Mouse (Mus musculus) small intestine, adult 2 months (tissue): Measurements from ENCODE around the gene Gm9745. TPM values are rescaled to one million over a fixed set of nuclear protein-coding genes. Genes with fewer than 3 reads are reported as not detected.
"Not testable (repeated sequence)": the region's sequence is repeated elsewhere in the genome, so short reads cannot be mapped to it uniquely, and the experiment has no call there.

ENCODE experiments used
- H3K27ac ChIP-seq: fragments of 200-500 bp; 2 replicates; pipeline ENCODE4 v1.5.1; 2012; ENCODE audit warnings: low read depth, low read length, control low read depth, inconsistent platforms; ENCODE audit not compliant: insufficient read depth
- H3K27me3 ChIP-seq: fragments of 200-500 bp; 2 replicates; pipeline ENCODE4 v1.6.1; 2012; ENCODE audit warnings: mild to moderate bottlenecking, moderate library complexity, low read length, inconsistent platforms; ENCODE audit not compliant: control insufficient read depth, insufficient read depth
- H3K36me3 ChIP-seq: fragments of 200-500 bp; 2 replicates; pipeline ENCODE4 v1.6.1; 2012; ENCODE audit warnings: mild to moderate bottlenecking, low read length, control low read depth, inconsistent platforms; ENCODE audit not compliant: control insufficient read depth, insufficient read depth
- H3K4me1 ChIP-seq: fragments of 200-500 bp; 2 replicates; pipeline ENCODE4 v1.6.1; 2012; ENCODE audit warnings: low read length, inconsistent platforms, mixed read lengths; ENCODE audit not compliant: control insufficient read depth, insufficient read depth, insufficient read length
- H3K4me3 ChIP-seq: fragments of 200-500 bp; 2 replicates; pipeline ENCODE4 v1.5.1; 2012; ENCODE audit warnings: low read depth, mild to moderate bottlenecking, control low read depth, inconsistent platforms, low read length, moderate library complexity
- CTCF ChIP-seq: fragments of 200-500 bp; IDR thresholded peaks from 2 replicates; pipeline ENCODE4 v1.5.1; 2012; ENCODE audit warnings: low read depth, mild to moderate bottlenecking, control low read depth, inconsistent platforms, low read length, moderate library complexity, mixed read lengths; ENCODE audit not compliant: insufficient replicate concordance, insufficient read length; ENCODE audit errors: extremely low read depth
- POLR2A ChIP-seq: fragments of 200-500 bp; IDR thresholded peaks from 2 replicates; pipeline ENCODE4 v1.6.1; 2012; ENCODE audit warnings: low read depth, mild to moderate bottlenecking, control low read depth, inconsistent platforms, low read length, moderate library complexity
- WGBS: fragments of 180-500 bp; shearing (Covaris S2); methylation state at CpG from one replicate; pipeline ENCODE4 v1.1.7; 2018; 5-methylcytosine and 5-hydroxymethylcytosine counted together
- polyA plus RNA-seq: library from polyadenylated mRNA; depleted of rRNA; stranded (reverse); fragments of >200 nt; gene quantifications from 2 replicates; pipeline ENCODE4 v1.2.3, GENCODE M21; 2012

Gm9745 gene
- polyA plus RNA-seq, 1 experiment: not detected

- Histone ChIP-seq H3K36me3 (peaks cover 11% of the 10 kb centered on the region), H3K27ac (no peak overlapping the region), H3K4me1 (no peaks in the 10 kb centered on the region), H3K27me3 (no peaks in the 10 kb centered on the region), H3K4me3 (no peak overlapping the region)
- WGBS: 92% methylated on average over 8 of the region's 8 CpGs
- TF ChIP-seq CTCF (no peak), POLR2A (no peak)
Observed at GRCm38 (mm10) chr13:8967742-8968141, 19.7 kb upstream of the Gm9745 start.

GRCm38 (mm10) chr13:8965224-8965623 lies 17.2 kb upstream of the Gm9745 start:
- Histone ChIP-seq H3K27me3 (no peaks in the 10 kb centered on the region), H3K36me3 (peaks cover 2% of the 10 kb centered on the region; the same call in 1 of the 2 replicates), H3K4me3 (no peak overlapping the region), H3K27ac (no peak overlapping the region), H3K4me1 (peaks cover 3% of the 10 kb centered on the region; the same call in 1 of the 2 replicates)
- WGBS: 87% methylated on average over 5 of the region's 5 CpGs
- no peak for TF ChIP-seq CTCF
- TF ChIP-seq POLR2A: no peak

- not testable (repeated sequence) for H3K4me1 ChIP-seq, H3K4me3 ChIP-seq, H3K27me3 ChIP-seq, H3K27ac ChIP-seq, H3K36me3 ChIP-seq
- 41% methylated on average over 5 of the region's 5 CpGs for WGBS
Observed at GRCm38 (mm10) chr13:8962266-8962665, 14.2 kb upstream of the Gm9745 start.

GRCm38 (mm10) chr13:8961128-8961888 lies 13.3 kb upstream of the Gm9745 start:
- not testable (repeated sequence) for H3K36me3 ChIP-seq, H3K4me1 ChIP-seq, H3K4me3 ChIP-seq, H3K27ac ChIP-seq, H3K27me3 ChIP-seq
- WGBS: 55% methylated on average over 3 of the region's 3 CpGs

GRCm38 (mm10) chr13:8959554-8959953 lies 11.5 kb upstream of the Gm9745 start:
- not testable (repeated sequence) for H3K4me1 ChIP-seq, H3K27ac ChIP-seq, H3K27me3 ChIP-seq, H3K36me3 ChIP-seq, H3K4me3 ChIP-seq
- WGBS: 93% methylated on average over 5 of the region's 6 CpGs

GRCm38 (mm10) chr13:8959058-8959457 lies 11.0 kb upstream of the Gm9745 start:
- H3K27ac ChIP-seq, H3K4me3 ChIP-seq, H3K4me1 ChIP-seq, H3K27me3 ChIP-seq, H3K36me3 ChIP-seq: not testable (repeated sequence)
- 27% methylated on average over 1 of the region's 5 CpGs for WGBS

GRCm38 (mm10) chr13:8956873-8957272 lies 8.8 kb upstream of the Gm9745 start:
- H3K27me3 ChIP-seq, H3K27ac ChIP-seq, H3K36me3 ChIP-seq, H3K4me3 ChIP-seq, H3K4me1 ChIP-seq: not testable (repeated sequence)
- WGBS: no CpG with 5 or more reads among the region's 5 CpGs

GRCm38 (mm10) chr13:8955127-8955526 lies 7.1 kb upstream of the Gm9745 start:
- WGBS: 76% methylated on average over 2 of the region's 2 CpGs

GRCm38 (mm10) chr13:8952563-8952962 lies 4.5 kb upstream of the Gm9745 start, which contains the start of gene Idi2:
Idi2 (plus strand) TSS chr13:8952863.
- not testable (repeated sequence) for H3K4me3 ChIP-seq, H3K27me3 ChIP-seq, H3K27ac ChIP-seq, H3K4me1 ChIP-seq, H3K36me3 ChIP-seq

More at GRCm38 (mm10) chr13:8955127-8955526, 7.1 kb upstream of the Gm9745 start:
- H3K27ac ChIP-seq, H3K4me3 ChIP-seq, H3K27me3 ChIP-seq, H3K4me1 ChIP-seq, H3K36me3 ChIP-seq: not testable (repeated sequence)

- not testable (repeated sequence) for H3K27me3 ChIP-seq, H3K4me3 ChIP-seq, H3K4me1 ChIP-seq, H3K36me3 ChIP-seq, H3K27ac ChIP-seq
- WGBS: no CpG with 5 or more reads among the region's 5 CpGs
Observed at GRCm38 (mm10) chr13:8943828-8944227, 4.2 kb downstream of the Gm9745 start.

GRCm38 (mm10) chr13:8941701-8942100 lies 6.3 kb downstream of the Gm9745 start:
- not testable (repeated sequence) for H3K4me3 ChIP-seq, H3K27me3 ChIP-seq, H3K36me3 ChIP-seq, H3K4me1 ChIP-seq, H3K27ac ChIP-seq
- 50% methylated on average over 1 of the region's 5 CpGs for WGBS
